Mouse (Mus musculus) cerebellum, postnatal 14 days (tissue): ENCODE measurements around the gene Ptprg.

Experiments
- DNase-seq, 2 experiments: peaks; one replicate each; pipeline ENCODE4 v3.0.0; 2021; ENCODE audit warnings: mixed read lengths in 2 of 2

Ptprg gene

GRCm38 (mm10) chr14:11835706-11836445, 282.5 kb downstream of the Ptprg start:
- peak; percentile 25 to 42 for DNase-seq

- no peak for DNase-seq
Observed at GRCm38 (mm10) chr14:11837714-11838113, 284.4 kb downstream of the Ptprg start.

DNA sequence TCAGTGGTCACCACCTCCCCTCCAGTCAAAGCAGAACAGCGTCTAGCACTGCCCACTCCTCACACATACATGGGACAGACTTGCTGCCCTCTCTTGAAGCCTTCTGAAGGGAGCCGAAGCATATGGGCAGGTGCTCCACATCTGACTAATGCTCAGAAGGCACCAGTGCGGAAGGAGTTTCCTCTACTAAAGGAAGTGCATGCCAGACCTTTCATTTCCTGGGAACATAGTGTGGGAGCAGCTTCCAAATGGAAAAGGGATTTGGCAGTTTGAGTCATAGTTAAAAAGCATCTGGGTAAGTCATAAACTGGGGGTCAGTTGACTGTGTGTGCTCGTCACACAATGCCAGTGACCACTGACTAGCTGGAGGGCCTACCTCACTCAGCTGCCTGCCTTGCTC, 288.3 kb downstream of the Ptprg start:
- DNase-seq: no peak

- peak; percentile 28 to 62 for DNase-seq
Observed at GRCm38 (mm10) chr14:11852896-11853295, 299.6 kb downstream of the Ptprg start.

DNA sequence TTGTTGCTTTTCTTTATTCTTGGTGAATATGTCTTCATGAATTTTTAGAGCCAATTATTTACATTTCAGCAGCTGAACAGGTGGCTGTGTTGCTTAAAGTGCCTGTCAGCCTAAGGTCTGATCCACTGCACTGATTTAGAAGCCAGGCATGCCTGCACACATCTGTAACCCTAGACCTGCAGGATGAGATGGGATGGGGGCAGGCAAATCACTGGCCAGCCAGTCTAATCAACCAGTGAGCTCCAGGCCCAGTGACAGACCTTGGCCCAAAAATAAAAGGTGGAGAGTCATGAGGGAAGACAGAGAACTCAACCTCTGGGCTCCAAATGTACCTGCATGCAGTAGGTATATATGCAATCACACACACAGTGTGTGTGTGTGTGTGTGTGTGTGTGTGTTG, 302.2 kb downstream of the Ptprg start:
- DNase-seq: no peak

- peak in 1 of 2 experiments; percentile 12 for DNase-seq
Observed at GRCm38 (mm10) chr14:11857928-11858481, 304.7 kb downstream of the Ptprg start.

DNA sequence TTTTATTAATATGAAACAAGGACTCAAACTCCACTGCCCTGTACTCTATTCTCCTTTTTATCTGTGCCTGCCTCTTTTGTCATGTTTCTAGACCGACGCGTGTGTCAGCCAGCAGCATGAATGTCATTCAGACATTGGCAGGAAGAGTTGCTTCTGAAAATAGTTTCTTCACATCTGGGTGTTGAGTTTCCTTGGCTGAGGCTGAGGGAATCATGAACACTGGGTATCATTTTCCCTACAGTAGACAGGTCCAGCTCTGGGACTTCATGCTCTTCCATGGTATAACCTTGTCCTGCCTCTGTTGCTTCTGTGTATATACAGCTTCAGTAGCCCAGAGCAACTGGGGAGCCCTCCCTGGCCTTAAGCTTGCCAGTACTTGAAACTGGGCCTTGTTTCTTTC, 310.0 kb downstream of the Ptprg start:
- no peak for DNase-seq

DNA sequence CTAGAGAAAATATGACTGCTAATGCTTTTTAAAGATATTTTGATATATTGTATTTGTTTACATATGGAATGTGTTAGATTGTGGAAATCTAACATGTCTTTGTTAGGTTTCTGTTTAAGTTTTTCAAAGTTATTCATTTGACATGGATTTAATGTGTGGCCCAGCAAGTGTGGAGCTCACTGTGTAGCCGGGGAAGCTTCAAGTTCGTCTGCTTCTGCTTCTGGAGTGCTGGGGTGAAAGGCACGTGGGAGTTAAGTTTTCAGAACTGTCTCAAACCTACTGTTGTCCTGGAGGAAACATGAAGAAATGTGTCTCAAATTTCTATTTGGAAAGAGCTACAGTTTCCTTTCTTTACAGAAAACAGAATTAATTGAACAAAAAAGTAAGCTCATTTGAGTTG, 311.5 kb downstream of the Ptprg start:
- no peak for DNase-seq

DNA sequence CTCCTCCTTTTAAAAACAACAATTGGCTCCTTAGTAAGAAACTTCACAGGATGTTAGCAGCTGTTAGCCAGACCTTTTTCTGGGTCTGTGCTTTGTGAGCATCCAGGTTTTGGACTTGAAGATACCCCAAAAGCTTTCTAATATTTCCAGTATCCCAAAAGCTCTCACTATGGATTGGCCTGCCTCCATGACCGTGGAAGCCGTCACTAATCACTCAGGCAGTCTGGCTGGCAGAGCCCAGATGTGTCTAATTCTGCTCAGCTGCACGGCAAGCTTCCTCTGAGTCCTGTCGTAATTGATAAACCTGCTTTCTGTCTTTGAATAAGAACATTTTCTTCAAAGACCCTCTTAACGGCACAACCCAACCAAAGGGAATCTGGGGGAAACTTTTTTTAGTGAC, 312.0 kb downstream of the Ptprg start:
- no peak for DNase-seq

- DNase-seq: no peak
Observed at GRCm38 (mm10) chr14:11865872-11866271, 312.5 kb downstream of the Ptprg start.

GRCm38 (mm10) chr14:11866416-11866815, 313.1 kb downstream of the Ptprg start:
- no peak for DNase-seq

DNA sequence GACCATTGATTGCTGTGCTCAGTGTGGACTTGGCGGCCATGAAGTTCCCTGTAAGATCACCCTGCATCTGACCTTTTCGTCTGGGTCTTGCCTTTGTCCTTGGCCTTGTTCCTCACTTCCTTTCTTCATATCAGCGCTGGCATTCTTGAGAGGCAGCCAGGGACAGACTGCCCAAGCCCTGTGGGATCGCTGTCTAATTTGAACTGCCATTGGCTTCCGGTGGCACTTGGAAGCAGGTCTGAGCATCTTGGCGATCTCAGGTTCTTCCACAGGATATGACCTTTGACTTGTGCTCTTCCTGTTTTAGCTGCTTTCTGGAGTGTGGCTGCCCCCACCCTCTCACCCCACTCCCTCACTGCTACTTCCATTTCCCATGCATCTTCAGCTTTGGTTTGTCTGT, 315.3 kb downstream of the Ptprg start:
- peak in 1 of 2 experiments; percentile 22 for DNase-seq

- DNase-seq: no peak
Observed at GRCm38 (mm10) chr14:11871752-11872344, 318.5 kb downstream of the Ptprg start.

DNA sequence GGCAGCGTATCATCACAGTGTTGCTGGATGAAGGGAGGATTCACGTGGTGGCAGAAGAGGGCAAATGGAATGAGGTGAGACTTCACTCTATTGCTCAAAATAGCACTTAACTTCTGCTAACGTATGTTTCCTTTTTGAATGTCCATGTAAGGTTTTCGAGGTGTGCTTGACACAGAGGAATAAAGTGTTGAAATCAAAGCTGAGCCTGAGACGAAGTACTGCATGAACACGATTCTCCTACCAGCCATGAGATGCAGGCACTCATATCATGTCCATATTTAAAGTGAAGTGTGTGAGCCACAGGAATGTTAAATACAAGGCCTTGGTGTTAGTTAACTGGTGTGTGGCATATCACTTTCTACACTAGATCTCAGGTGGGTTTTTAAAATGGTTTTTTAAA, 320.9 kb downstream of the Ptprg start:
- no peak for DNase-seq

DNA sequence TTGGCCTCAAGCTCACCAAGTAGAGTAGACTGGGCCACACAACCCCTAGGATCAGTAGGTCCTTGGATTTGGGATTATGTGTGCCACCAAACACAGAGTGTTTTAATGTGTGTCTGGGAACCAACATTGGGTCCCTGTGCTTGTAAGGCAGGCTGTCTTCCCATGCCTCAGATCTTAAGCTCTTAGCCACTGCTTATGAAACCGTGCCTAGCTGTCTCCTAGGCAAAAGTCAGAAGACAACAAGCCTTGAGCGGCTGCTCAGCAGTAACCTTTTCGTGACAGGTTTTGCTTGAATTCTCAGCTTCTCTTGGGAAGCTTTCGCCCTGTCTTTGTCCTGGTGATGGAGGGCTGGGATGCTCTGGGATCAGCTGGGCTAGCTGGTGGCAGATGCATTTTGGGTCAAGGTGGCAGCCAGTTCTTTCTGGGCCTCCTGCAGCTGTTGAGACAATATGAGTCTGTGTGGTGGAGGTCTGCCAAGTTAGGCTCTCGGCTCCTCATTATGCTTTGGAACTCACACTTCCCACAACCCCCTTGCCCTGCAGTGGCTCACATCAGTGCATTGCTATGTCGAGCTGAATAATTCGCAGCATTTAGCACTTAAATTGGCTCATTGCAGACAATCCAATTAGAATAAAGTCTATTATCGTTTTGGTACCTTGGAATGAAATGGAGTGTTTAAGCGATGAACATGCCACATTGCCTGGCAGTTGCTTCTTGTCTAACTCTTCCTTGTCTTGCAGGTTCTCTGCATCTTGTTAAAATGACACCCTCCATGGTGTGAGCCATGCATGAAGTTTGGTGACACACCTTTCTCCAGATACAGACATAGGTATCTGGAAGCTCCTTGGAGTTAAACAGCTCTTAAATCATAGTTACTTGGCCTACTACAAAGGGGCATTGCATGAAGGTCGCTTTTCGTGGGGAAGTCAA, 321.9 kb downstream of the Ptprg start:
- peak; percentile 33 to 46 for DNase-seq

DNA sequence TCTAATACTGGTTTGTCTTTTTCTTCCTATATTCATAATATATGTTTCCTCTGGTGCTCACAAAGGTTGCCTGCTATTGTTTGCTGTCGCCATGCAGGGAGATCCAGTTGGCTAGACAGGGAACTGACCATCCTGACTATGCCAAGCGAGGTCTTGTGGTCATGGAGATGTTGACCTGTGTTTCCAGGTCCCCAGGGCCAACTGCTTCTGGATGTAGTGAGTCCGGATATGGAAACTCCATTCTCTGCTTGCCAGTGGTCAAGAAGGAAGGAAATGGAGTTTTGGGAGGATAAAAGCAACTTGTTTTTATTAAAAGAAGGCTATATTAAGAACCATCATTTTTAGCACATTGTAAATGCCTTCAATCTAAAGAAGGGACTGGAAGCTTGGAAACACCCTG, 327.8 kb downstream of the Ptprg start:
- no peak for DNase-seq

DNA sequence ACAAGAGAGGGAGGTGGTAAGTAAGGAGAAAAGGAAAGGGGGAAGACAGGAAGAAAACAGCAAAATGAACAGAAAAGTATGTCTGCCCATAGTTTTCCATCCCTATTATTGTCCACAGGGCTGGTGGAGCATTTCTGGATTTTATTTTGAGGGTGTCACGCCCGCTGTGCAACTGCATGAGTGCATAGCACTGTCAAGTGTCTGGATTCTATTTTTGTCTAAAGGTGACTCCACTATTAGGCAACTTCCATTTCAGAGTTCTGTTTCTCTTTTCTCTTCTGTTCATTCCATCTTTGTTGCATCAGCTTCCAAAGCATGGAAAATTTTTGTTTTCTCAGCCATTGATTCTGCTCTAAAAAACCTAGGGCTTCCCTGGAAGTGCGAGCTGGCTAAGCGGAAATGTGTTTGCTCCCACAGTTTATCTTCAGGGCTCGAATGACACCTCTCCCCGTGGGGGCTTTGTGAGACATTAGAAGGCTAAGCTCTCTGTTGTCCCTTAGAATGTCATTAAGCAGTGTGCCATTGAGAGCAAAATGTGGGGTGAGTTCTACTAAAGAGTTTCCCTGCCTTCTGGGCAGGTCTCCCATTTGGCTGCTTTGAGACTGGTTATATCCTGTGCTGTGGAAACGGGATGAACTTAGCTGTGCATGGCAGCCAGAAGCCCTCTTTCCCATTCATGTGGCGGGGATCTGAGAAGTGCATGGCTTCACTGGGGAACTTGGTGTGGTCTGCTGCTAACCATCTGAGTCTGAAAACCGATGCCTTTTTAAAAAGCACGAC, 330.0 kb downstream of the Ptprg start:
- DNase-seq: peak; percentile 23 to 40

- no peak for DNase-seq
Observed at GRCm38 (mm10) chr14:11883995-11884394, 330.7 kb downstream of the Ptprg start.

DNA sequence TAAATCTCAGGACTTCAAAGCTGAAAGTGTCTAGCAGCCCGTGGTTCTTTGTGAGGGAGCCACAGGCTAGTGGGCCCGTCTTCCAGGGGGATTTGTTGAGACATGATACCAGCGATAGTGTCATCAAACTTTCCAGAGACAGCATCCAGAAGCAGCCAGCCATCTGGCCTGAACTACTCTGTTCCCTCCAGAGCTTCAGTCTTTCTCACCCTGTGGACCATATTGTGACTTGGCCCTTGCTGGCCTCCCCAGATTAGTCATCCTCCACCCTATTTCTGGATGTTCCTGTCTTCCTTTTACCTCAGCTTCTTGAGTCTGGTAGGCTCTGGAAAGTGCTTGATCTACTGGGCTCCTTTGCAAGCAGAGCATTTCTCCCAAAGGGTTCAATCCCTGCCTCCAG, 333.1 kb downstream of the Ptprg start:
- DNase-seq: no peak

GRCm38 (mm10) chr14:11890890-11891289, 337.6 kb downstream of the Ptprg start:
- DNase-seq: no peak

- peak in 1 of 2 experiments; percentile 20 for DNase-seq
Observed at GRCm38 (mm10) chr14:11892621-11893020, 339.3 kb downstream of the Ptprg start.

DNA sequence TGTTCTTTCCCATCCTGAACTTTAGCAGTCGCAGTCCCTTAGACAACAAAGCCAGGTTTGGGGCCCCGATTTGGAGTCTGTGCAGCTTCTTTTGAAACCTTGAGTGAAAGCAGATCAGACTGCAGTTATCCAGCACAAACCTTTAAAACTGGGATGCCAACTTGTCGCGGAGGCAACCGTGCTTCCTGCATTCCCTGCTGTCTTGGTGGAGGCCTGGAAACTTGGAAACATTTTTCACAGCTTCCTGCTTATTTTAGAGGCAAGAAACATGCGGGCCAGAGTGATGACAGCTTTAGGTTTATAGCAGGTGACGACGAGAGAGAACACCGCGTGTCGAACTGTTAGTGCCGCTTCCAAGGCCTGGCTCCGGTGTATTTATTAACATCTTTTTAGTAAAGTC, 342.2 kb downstream of the Ptprg start:
- DNase-seq: no peak
